Mouse (Mus musculus) urinary bladder, adult 2 months (tissue): ENCODE results near the gene Gm10318. TPM values are rescaled to one million over a fixed set of nuclear protein-coding genes. Genes with fewer than 3 reads are reported as not detected.

Experiments
- DNase-seq: peaks from one replicate; pipeline ENCODE4 v3.0.0; 2022; ENCODE audit warnings: low spot score
- polyA plus RNA-seq: library from polyadenylated mRNA; depleted of rRNA; stranded (reverse); fragments of >200 nt; gene quantifications from 2 replicates; pipeline ENCODE4 v1.2.3, GENCODE M21; 2012; rRNA removed

The Gm10318 gene
- polyA plus RNA-seq, result not detected in 2 replicates

DNA sequence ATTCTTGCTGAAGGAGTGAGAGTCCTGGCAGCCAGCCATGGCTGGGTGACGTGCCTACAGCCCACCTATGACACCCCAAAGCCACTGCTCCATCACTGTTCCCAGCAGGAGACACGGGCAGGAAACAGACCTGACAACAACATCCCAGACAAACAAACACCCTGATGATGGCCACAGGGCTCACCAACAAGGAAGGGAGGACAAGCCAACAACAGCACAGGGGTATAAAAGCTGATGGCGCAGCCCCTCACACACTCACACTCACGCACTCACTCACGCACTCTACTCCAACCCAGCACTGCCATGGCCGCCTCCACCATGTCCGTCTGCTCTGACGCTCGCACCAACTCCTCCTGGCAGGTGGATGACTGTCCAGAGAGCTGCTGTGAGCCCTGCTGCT, at the start of gene Gm10318:
TSS of gene Gm10318 (plus strand) at position 301 of the 400 bp plus-strand sequence.
- no peak for DNase-seq

GRCm38 (mm10) chr10:77804095-77804494, 48.6 kb upstream of the Gm10318 start:
- no peak for DNase-seq

- no peak for DNase-seq
These were observed 40.9 kb upstream of the Gm10318 start, which contains the start of gene Gm9507 for GRCm38 (mm10) chr10:77811743-77812142. TSS of gene Gm9507 (minus strand) at chr10:77811843.

DNA sequence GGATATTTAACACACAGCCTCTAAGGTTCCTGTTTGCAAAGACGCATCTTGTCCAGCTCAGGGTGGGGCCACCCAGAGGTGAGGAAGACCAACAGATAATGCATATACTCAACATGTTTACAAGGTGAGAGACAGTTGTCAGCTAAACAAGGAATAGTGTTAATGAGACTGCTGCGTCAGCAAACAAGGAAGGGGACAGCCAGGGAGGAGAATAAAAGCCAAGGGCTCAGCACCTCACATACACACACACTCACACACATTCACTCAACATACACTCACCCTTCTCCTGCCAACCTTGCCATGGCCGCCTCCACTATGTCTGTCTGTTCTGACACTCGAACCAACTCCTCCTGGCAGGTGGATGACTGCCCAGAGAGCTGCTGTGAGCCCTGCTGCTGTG, 38.3 kb upstream of the Gm10318 start, which contains the start of gene Gm2696:
TSS of gene Gm2696 (plus strand) at position 301 of the 400 bp plus-strand sequence.
- DNase-seq, result no peak

- DNase-seq, result peak; percentile 18
These were observed 37.1 kb upstream of the Gm10318 start for GRCm38 (mm10) chr10:77815514-77815913.

DNA sequence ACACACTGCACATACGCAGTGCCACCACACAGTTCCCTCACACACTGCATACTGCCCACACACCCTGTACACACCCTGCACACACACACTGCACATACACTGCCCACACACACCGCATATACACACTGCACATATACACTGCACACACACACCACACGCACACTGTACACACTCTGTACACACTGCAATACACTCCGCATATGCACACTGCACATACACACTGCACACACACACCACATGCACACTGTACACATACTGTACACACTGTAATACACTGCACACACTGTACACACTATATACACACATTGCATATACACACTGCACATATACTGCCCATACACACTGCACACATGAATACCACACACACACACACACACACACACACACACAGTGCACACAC, 34.1 kb upstream of the Gm10318 start:
- DNase-seq, result no peak

DNA sequence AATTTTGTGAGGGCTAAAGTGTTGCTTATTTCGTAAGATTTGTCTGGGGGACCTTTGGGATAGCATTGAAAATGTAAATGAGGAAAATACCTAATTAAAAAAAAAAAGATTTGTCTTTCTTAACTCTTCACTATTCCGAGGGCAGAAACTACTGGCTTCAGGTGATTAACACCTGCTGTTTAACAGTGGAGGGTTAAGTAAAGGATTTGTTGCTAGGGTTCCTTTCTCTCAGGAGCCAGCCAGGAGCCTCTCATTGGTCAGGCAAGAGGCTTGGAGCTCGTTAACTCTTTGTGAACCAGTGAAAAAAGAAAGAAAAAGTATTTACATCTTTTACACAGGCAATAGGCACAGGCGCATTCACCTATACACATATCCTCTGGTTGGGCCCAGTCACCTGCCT, 33.5 kb upstream of the Gm10318 start:
- no peak for DNase-seq

DNA sequence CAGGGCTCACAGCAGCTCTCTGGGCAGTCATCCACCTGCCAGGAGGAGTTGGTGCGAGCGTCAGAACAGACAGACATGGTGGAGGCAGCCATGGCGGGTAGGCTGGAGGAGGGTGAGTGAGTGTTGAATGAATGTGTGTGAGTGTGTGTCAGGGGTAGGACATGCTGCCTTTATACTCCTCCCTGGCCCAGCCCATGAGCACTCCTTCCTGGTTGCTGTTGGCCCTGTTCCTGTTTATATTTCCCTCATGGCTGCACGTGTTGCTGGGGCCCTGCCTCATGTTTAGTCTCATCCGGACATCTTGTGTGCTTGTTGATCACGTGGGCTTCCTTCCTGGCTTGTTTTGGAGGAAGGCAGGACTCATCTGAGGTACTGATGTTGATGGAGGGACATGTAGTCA, 25.7 kb upstream of the Gm10318 start, which contains the start of gene Krtap10-4:
TSS of gene Krtap10-4 (minus strand) at position 145 of the 400 bp plus-strand sequence.
- no peak for DNase-seq

GRCm38 (mm10) chr10:77835647-77836046, 17.0 kb upstream of the Gm10318 start, which contains the start of gene Krtap10-10:
TSS of gene Krtap10-10 (plus strand) at chr10:77835947.
- DNase-seq, result no peak

GRCm38 (mm10) chr10:77839006-77839405, 13.7 kb upstream of the Gm10318 start:
- no peak for DNase-seq

DNA sequence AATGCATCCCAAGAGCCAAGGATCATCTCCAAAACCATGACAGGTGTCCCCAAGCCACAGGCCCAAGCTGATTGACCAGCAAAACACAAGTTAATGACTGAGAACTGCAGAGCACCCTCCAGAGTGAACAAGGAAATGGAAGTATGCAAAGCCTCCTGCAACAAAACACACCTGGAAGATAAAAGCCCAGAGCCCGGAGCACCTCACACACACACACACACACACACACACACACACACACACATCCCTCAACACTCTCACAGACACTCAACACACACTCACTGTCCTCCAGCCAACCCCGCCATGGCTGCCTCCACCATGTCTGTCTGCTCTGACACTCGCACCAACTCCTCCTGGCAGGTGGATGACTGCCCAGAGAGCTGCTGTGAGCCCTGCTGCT, 6.2 kb upstream of the Gm10318 start, which contains the start of gene Gm36176:
TSS of gene Gm36176 (plus strand) at position 301 of the 400 bp plus-strand sequence.
- DNase-seq, result no peak

DNA sequence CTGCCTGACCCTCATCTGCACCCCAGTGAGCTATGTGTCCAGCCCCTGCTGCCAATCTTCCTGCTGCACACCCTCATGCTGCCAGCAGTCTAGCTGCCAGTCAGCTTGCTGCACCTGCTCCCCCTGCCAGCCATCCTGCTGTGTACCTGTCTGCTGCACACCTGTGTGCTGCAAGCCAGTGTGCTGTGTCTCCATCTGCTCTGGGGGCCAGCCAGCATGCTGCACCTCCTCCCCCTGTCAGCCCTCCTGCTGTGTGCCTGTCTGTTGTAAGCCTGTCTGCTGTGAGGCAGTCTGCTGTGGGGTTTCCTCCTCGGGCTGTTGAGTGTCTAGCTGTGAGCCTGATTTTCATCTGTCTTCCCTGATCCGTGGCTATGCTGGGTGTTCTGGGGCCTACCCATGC, 5.7 kb upstream of the Gm10318 start:
- no peak for DNase-seq

DNA sequence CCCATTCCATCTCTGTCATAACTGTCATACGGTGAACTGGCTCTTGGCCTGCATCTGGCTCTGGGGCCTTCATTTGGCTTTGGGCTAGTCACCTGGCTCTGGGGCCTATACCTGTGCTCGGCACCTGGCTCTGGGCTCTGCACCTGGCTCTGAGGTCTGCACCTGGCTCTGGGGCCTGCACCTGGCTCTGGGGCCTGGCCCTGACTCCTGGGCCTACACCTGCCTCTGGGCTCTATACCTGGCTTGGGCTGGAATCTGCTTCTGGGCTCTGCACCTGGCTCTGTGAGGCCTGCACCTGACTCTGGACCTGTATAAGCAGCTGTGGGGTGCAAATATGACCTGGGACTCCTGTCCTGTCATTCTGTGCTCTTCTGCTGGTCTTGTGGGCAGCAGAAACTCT, 5.1 kb upstream of the Gm10318 start:
- no peak for DNase-seq

GRCm38 (mm10) chr10:77861675-77862074, 9.0 kb downstream of the Gm10318 start, which contains the start of gene Gm3285:
TSS of gene Gm3285 (plus strand) at chr10:77861975.
- DNase-seq, result no peak

DNA sequence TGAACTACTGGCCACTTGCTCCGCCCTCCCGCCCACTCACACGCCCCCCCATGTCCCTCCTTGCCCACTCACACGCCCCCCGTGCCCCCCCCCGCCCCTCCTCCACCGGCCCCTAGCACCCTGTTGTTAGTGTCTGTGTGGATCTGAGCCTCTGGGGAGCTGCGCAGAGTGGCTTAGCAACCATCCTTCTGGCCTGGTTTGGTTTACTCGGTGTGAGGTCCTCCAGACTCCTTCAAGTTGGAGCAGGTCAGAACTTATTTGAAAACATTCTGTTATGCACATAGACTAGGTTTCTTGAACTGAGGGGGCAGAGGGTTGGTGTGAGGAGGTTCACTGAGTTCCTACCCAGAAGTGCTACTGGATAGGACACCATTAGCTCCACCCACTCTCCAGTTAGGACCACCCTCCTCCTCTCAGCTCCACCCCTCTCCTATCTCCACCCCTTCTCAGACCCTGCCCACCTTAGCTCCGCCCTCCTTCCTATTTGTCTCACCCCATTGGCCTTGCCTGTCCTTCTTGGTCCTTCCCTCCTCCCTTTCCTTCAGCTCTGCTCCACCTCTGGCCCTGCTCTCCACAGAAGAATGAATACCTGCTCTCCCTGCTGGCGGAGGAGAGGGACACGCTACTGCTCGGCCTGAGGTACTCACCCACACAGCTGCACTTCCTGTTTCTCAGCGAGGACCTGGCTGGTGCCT, 11.6 kb downstream of the Gm10318 start:
- DNase-seq, result peak; percentile 41

DNA sequence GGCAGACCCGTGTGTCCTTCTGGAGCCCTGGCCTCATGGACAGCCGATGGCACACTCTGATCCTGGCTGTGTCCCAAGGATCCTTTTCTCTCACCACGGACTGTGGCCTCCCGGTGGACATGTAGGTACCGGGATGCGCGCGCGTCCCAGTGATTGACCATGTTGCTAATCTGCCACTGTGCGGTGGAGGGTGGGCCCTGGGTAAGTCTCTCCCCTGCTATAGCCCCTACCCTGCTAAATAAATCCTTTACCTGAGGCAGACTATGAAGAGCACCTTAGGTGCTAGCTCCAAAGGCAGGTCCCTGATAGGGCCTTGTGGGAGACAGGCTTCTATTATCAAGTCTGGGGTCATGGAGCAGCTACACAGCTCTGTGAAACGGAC, 12.1 kb downstream of the Gm10318 start:
- no peak for DNase-seq

DNA sequence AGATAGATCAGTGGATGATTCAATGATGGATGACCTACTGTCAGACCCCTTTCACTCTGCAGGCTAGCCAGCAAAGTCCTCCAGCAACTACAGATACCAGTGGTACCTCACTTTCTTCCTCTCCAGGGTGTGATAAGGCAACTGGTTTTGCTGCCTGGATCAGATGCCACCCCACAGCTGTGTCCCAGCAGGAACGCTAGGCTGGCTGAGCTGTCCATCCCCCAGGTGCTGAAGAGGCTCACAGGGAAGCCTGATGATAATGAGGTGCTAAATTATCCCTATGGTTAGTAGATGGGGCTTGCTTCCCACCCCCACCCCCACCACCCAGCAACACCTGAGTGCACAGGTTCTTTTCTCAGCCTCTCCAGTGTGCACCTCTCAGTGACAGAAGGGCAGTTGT, 14.9 kb downstream of the Gm10318 start:
- DNase-seq, result no peak

- no peak for DNase-seq
These were observed 17.0 kb downstream of the Gm10318 start for GRCm38 (mm10) chr10:77869651-77870050.

- no peak for DNase-seq
These were observed 26.3 kb downstream of the Gm10318 start for GRCm38 (mm10) chr10:77878985-77879384.

GRCm38 (mm10) chr10:77880305-77880704, 27.6 kb downstream of the Gm10318 start:
- DNase-seq, result no peak

DNA sequence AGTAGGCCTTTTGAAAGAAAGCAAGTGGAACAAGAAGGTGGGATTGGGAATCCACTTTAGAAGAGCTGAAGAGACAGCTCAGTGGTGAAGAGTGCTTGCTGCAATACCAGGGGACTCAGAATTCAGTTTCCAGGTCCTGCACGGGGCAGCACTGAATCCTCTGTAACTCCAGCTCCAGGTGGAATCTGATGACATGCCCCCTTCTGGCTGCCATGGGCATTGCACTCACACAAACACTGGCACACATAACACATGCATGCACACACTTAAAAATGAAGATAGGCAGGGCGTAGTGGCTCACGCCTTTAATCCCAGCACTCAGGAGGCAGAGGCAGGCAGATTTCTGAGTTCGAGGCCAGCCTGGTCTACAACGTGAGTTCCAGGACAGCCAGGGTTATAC, 29.9 kb downstream of the Gm10318 start:
- DNase-seq, result no peak

DNA sequence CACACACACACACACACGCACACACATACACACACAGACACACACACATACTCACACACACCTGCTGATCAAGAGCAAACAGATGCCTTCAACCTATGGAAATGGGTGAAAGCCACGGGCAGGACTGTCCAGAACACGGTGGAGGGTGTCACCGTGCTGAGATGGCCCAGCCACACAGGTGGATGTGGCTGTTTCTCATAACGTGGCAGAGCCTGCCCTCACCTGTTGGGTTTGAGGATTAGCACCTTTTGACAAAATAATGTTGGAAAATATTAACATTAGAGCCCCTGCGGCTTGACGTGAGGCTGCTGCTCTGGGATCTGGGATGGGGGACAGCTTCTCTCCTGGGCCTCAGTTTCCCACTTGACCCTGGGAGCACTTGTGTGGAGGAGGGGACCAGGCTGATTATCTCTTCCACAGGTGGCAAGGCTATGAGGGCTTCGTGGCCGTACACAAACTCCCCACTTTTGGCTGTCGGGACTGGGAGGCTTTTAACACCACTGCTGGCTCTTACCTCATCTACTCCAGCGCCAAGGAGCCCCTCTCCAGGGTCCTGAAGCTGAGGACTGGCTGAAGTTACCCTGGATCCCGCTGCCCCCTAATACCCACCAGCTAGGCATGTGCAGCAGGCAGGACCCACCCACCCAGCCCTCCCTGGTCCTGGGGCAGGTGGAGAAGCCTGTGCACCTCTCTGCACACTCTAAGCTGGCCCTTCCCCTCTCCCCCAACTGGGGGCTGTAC, 33.5 kb downstream of the Gm10318 start:
- no peak for DNase-seq
